Mouse (Mus musculus): ENCODE data around the gene Ndufs7.

Gene Ndufs7

DNA sequence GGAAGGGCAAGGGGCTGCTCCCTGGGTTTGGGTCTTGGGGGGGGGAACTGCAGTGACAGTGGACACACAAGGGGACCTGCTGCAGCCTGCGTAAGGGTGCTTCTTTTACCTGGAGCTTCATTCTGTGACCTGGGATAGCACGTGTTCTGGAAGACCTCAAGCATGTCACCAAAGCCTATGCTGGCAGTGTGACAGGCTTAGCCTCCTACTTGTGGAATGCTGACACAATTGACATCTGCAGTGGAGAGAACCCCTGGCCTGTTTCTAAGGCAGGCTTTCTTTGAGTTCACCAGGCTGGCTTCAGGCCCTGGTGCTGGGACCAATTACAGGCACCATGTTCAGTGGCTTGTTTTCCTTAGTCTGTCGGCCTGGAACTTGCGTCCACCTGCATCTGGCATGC, 45.4 kb downstream of the Ndufs7 start:
- no peak for DNase-seq (ENCODE audit: low spot score)

GRCm38 (mm10) chr10:80294788-80295303, 45.9 kb downstream of the Ndufs7 start:
- DNase-seq (ENCODE audit: low spot score) = no peak

DNA sequence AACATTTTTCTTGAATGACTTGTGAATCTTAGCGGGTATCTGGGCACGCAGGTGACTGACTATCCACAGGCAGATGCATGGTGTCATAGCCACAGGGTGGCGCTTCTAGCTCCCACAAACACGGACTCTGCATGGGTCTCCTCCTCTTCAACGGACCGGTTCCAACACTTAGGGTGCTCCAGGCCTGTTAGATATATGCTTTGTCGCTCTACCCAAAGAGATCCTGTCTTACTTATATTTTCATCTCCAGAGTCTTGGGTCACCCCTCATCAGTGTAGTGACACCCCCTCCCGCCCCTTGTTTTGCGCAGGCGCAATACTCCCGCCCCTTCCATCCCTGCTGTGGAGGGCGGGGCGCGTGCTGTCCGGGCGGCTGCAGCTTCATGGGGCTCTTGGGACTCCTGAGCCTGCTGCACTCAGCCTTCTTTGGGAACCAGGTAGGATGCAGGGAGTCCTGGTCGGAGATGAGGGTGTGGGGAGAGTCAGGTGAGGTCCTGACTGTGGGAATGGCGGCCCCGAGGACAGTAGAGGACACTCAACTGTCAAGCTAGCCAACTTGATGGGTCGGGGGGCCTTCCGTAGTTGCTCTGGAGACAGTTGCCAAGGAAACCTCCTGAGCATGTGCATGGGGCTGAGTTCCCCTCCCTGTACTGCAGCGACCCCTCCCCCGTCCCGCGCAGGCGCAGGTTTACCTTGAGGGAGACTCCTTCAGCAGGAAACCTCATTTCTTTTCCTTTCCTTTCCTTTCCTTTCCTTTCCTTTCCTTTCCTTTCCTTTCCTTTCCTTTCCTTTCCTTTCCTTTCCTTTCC, 46.9 kb downstream of the Ndufs7 start, which contains the start of gene Apc2:
Apc2 (plus strand) TSS at position 360 of the 808 bp plus-strand sequence.
- peak; percentile 78 for DNase-seq (ENCODE audit: low spot score)

DNA sequence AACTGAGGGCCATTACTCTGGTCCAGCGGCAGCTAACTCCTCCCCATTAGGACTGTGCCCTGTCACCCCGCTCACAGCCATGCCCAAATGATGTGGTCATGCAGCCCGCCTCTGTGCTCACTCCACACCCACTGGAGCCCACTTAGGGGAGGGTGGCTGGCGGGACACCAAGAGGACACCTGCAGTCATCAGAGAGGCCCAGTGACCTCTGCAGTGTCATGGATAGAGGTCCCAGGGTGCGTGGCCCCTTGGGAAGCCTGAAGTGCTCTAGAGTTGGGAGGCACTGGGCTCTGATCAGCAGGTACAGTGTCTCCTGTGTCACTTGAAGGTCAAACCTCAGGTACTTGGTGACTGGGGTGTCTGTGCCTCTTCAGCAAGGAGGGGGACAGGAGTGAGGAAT, 47.9 kb downstream of the Ndufs7 start:
- no peak for DNase-seq (ENCODE audit: low spot score)

DNA sequence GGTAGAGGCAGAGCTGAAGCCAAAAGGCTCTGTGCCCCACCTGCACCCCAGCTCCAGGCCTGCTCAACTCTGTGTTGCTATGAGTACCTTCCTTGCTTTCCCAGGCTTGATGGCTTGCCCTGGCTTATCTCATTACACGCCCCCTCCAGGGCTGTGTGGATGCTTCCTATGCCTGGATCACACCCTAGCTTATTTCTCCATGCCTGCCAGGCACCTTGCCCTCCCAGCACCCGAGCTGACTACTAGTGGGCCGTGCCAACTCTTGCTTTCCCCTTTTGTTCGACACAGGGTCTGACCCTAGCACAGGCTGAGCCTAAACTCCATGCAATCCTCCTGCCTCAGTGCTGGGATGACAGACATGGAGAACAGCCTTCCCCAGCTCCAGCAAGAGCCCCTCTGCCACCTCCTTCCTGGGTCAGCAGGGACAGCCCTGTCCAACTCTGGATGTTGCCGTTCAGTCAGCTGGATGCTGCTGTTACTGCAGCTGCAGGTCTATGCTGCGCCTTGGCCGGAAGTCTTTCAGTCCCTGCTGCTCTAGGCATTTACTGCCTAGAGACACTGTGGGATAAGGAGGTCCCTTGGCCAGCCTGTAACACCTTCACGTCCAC, 48.7 kb downstream of the Ndufs7 start:
- DNase-seq (ENCODE audit: low spot score) = no peak

GRCm38 (mm10) chr10:80298571-80299281, 49.8 kb downstream of the Ndufs7 start:
- DNase-seq (ENCODE audit: low spot score) = no peak

- no peak for DNase-seq (ENCODE audit: low spot score)
These were observed 50.4 kb downstream of the Ndufs7 start for GRCm38 (mm10) chr10:80299301-80299700.

- DNase-seq (ENCODE audit: low spot score) = no peak
These were observed 50.9 kb downstream of the Ndufs7 start for GRCm38 (mm10) chr10:80299824-80300223.

DNA sequence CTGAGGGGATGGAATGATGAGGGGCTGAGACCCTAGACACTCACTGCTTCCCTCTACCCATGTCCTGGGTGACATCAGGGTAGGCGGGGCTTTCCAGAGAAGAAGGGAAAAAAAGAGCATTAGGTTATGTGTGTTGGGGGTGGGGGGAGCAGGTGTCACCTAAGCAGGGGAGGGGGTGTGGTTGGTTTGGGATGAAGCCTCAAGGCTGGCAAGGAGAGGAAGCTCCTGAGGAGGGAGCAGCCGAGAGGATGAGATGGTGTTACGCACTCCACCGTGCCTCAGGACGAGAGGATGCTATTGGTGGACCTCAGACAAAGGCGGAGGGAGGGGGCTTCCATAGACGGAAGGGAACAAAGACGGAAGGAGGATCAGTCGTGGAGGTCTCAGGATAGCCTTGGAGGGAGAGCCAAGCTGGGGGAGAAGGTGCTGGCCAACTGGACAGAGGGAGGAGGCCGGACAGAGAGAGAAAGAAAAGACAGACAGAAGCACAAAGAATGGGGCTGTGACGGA, 51.8 kb downstream of the Ndufs7 start:
- no peak for DNase-seq (ENCODE audit: low spot score)

DNA sequence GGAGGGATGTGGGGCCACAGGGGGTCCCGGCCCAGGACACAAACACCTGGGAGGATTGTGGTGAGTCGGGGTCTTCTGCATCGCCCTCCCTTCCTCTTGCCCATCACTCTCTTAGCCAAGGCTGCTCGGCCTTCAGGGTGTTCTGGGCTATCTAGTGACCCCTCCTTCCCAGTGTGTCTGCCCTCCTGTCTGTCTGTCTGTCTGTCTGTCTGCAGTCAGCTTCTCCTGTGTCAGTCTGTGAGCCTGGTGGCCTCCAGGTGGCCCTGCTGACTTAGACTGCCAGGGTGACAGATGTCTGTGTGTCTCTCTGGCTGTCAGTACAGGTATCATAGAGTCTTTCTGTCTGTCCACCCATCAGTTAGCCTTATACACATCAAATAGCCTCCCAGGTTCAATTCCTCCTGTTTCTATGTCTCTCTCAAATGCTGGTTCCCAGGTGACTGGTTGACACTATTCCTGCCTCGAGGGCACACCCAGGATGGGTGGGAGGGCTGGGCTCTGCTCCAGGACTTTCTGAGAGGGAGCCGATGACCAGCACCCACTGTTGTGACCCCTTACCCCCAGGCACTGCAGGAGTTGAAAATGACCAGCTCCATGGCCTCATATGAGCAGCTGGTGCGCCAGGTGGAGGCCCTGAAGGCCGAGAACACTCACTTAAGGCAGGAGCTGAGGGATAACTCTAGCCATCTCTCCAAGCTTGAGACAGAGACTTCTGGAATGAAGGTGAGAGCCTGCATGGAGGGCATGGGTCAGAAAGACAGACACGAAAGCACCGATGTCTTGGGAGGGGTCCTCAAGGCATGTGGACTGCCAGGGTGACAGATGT, 52.5 kb downstream of the Ndufs7 start:
- DNase-seq (ENCODE audit: low spot score) = no peak

DNA sequence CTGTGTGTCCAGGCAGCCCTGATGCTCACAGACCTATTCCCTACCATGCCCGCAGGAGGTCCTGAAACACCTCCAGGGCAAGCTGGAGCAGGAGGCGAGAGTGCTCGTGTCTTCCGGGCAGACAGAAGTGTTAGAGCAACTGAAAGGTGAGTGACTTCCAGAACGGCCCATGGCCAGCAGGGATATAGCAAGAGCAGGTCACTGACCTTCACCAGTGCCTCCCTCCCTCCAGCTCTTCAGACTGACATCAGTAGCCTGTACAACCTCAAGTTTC, 53.1 kb downstream of the Ndufs7 start:
- DNase-seq (ENCODE audit: low spot score) = no peak

DNA sequence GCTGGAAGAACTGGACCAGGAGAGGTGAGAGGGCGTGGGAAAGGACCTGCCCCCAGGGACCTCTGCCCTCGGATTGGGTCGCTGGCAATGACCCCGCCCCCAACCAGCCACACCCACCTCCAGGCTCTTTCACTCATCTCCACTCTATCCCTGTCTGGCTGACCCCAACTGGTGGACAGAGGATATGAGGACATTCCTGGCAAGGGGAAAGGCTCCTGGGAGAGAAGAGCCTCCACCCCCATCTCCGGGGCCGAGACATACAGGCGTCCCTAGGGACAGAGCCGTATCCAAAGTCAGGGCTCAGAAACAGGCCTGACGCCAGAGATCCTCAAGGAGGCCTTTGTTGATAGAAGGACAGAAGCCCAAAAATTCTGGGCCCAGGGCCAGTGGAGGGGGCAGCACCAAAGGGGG, 53.6 kb downstream of the Ndufs7 start:
- no peak for DNase-seq (ENCODE audit: low spot score)

- DNase-seq (ENCODE audit: low spot score) = no peak
These were observed 55.5 kb downstream of the Ndufs7 start for GRCm38 (mm10) chr10:80304458-80304857.

DNA sequence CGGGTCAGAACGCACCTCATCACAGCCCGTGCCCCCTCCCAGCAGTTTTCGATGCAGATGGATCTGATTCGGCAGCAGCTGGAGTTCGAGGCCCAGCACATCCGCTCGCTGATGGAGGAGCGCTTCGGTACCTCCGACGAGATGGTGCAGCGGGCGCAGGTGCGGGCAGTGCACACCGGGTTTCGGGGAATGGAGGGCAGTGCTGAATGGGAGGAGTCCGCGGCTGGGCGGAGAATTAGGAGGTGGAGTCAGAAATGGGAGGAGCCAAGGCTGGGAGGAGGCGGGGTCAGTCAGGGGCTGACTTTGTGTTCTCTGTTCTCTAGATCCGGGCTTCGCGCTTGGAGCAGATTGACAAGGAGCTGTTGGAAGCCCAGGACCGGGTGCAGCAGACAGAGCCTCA, 55.9 kb downstream of the Ndufs7 start:
- DNase-seq (ENCODE audit: low spot score) = peak; percentile 54

Data from T-cell, adult 2 months (primary cell).